Mouse (Mus musculus) forelimb bud, embryonic 11.5 days (tissue): Measurements from ENCODE around the gene Gm14296.
"Not testable (repeated sequence)": the region's sequence is repeated elsewhere in the genome, so short reads cannot be mapped to it uniquely, and the experiment has no call there.

Experiments used
- DNase-seq: peaks from one replicate; pipeline ENCODE4 v3.0.0-alpha.2; 2012; ENCODE audit warnings: low read depth, low spot score

Gm14296 gene

GRCm38 (mm10) chr2:176927709-176928108, at the start of gene Gm14296:
Gene Gm14296, minus strand, starts transcription at chr2:176927809.
- DNase-seq: not testable (repeated sequence)

- not testable (repeated sequence) for DNase-seq
Measured at GRCm38 (mm10) chr2:176905464-176905863, 22.1 kb downstream of the Gm14296 start.
